Mouse (Mus musculus): ENCODE results near the gene Scaf4.

Gene Scaf4

DNA sequence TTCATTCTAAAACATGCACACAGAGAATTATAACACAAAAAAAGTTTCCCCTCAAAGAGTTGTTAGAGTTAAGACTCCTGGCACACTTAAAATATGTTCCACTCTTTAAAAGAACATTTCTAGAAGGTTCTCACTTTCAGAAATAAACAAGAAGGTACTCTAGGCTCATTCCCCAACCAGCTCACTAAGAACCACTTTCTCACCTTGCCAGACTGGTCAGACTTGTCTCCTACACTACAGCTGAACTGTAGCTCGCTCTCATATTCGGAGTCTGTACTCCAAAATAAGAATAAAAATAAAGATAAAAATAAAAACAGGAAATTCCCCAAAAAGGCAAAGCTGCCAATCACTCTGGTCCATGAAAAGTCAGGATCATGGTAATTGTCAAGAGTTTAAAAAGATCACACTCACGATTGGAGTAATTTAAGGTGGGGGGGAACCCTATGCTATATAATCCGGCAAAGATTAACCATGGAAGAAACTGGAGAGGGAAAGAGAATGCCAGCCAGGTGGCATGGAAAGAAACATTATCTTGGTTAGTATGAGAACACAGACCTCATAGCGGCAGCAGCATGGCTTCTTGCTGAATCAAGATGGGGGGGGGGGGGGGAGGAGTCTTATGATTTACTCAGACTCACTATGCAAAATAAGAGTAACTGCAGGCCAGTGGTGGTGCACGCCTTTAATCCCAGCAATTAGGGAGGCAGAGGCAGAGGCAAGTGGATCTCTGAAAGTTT, 80.9 kb downstream of the Scaf4 start:
- no peak for DNase-seq (ENCODE audit: low read depth, low spot score)

- DNase-seq (ENCODE audit: low read depth, low spot score): no peak
Measured at GRCm38 (mm10) chr16:90202140-90202539, 82.2 kb downstream of the Scaf4 start.

DNA sequence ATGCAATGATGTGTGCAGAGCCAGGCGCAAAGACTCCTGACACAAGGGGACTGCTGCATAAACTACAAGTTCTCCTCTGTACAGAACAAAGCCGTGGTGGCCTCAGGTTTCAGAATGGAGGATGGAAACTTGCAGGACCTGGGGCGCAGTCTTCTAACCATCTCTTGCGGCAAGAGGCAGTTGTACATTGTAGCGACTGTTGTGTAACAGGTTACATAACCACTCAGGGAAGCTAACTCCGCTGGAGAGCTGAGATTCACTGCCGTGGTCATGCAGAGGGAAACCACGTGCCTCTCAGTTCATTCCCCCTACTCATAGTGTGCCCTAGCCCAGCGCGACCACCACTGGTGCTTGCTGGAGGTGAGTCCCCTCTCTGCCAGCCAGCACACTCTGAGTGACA, 85.1 kb downstream of the Scaf4 start:
- no peak for DNase-seq (ENCODE audit: low read depth, low spot score)

DNA sequence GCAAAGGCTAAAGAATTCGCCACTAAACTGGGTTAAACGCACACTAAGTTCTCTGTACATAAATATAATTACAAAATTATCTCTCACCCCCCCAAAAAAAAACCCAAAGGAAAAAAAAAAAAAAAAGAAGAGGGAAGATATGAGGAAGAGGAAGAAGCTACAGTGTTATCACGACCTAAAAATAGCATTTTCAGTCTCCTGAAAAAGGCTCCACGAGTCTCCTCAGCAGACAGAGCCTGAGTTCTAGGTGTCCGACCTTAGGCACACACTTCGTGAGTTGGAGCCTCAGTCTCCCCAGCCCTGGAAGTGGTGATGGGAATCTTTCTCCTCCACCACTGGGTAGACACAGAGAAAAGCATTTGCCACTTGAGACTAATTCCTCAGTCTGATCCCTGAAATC, 85.7 kb downstream of the Scaf4 start:
- DNase-seq (ENCODE audit: low read depth, low spot score): no peak

DNA sequence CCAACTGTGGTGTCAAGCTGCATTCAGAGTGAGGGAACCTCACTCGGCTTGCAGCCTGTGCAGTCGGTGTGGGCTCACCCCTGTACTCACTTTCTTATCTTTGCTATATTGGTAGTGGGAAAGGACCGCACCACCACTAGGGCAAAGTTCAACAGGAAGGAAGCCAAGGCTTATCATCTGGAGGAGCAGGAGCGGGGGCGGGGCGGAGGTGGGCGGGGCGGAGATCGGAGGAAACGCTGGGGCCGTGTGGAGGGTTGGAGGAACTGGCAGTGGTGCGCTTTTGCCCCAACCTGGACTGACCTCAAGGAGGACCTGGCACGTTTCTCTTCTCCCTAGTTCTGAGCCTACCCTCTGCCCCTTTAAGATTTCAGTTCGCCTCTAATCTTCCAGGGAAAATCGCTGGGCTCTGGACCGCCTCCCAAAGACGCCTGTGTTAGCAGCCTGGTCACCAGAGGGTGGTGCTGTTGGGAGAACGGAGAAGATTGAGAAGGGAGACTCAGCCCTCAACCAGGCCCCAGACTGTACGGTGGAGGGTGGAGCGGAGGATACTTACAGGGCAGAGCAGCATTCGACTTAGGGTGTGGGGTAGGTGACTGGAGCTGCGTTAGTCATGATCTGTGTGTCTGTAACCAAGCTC, 86.8 kb downstream of the Scaf4 start:
- peak; percentile 59 for DNase-seq (ENCODE audit: low read depth, low spot score)

DNA sequence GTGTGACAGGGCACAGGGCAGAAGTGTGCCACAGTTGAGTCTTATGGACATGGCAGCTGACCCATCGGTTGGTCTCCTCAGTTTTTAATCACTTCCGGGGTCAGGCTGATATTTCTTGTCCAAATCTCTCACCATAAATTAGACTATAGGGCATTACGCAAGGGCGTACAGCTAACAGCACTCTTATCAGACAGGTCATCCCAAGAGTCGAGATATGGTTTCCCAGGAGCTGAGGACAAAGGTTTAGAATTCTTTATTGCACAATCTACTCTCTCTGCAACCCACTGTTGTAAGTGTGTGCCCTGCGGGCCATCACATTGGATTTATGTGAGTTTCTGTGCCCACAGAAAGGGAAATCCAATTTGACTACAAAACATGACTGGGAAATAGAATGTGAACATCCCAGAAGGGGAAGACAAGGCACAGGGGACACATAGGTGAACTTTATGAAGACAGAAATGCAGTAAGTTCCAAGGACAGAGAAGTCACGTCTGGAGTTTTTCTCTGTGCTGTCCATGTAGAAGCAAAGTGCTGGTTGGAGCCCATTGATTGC, 87.5 kb downstream of the Scaf4 start:
- no peak for DNase-seq (ENCODE audit: low read depth, low spot score)

GRCm38 (mm10) chr16:90193719-90194118, 90.6 kb downstream of the Scaf4 start:
- DNase-seq (ENCODE audit: low read depth, low spot score): no peak

DNA sequence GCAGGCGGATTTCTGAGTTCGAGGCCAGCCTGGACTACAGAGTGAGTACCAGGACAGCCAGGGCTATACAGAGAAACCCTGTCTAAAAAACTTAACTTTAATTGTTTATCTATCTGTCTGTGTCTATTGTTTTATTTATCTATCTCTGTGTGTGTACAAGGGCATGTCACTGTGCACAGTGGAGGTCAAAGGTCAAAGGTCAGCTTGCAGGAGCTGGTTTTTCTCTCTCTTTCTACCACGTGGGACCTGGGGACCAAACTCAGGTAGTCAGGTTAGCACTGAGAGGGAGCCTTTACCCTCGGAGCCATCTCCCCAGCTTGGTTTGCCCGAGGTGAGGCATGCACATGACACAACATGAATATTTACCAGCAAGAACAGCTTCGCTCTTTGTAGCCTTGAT, 93.0 kb downstream of the Scaf4 start:
- no peak for DNase-seq (ENCODE audit: low read depth, low spot score)

DNA sequence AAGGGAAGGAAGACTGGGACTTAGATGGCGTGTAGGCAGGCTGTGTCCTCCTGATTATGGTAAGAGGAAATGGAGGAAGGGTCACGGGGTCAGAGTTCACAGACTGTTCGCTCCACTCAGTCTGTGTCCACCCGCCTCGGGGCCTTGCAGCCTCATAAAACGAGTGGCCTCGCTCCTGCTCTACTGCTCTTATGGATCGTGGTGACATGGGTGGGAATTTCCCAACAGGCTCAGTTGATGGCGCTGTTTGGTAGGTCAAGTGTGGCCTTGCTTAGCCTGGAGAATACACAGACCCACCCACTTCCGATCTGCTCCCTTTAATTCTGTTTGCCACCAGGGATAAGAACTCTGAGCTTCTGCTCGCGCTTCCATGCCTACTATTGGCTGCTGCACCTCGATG, 96.8 kb downstream of the Scaf4 start:
- no peak for DNase-seq (ENCODE audit: low read depth, low spot score)

GRCm38 (mm10) chr16:90185928-90186588, 98.2 kb downstream of the Scaf4 start:
- peak; percentile 28 for DNase-seq (ENCODE audit: low read depth, low spot score)

DNA sequence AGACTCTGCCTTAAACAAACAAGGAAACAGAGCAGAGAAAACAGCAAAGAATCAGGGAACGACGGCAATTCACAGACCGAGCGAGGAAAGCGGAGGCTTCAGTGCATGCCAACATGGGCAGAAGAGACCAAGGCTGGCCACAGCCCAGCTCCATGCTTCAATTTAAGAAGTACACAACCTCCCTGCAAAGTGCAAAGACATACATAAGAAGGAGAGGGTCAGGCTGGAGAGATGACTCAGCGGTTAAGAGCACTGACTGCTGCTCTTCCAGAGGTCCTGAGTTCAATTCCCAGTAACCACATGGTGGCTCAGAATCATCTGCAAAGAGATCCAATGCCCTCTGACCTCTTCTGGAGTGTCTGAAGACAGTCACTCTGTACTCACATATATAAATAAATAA, 100.2 kb downstream of the Scaf4 start:
- no peak for DNase-seq (ENCODE audit: low read depth, low spot score)

GRCm38 (mm10) chr16:90181673-90182072, 102.6 kb downstream of the Scaf4 start:
- DNase-seq (ENCODE audit: low read depth, low spot score): no peak

DNA sequence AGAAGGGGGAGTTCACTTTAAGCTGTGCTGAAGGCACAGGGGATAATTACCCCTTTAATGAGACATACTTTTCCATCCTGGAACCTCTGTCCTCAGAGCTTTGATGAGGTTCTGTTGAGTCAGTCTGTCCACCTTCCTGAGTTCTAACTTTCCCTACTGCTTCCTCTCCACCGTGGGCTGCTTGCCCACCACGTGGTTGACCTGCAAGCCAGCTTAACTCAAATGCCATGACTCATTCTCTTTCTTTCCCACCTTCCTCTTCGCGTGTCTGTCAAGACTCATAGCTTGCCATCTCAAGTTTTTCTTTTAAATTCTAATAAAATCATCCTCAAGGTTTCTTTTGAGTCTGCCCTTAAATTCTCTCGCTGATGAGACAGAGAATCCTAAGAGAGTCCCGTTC, 103.3 kb downstream of the Scaf4 start:
- DNase-seq (ENCODE audit: low read depth, low spot score): no peak

- DNase-seq (ENCODE audit: low read depth, low spot score): no peak
Measured at GRCm38 (mm10) chr16:90179892-90180291, 104.4 kb downstream of the Scaf4 start.

DNA sequence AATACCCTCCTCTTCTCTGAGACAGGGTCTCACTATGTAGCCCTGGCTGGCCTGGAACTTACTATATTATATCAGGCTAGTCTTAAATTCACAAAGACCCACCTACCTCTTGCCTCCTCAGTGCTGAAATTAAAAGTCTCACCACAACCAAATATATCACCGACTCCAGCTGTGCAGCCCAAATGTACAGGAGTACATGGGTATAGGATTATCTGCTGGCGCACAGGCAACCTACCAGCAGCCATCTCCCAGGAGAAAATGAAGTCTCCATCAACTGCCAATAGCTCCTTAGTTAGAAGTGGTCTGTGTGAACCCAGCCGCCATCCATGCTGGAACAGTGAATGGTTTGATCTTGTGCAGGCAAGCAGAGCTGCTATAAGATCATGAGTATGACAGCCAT, 105.9 kb downstream of the Scaf4 start:
- DNase-seq (ENCODE audit: low read depth, low spot score): no peak

- no peak for DNase-seq (ENCODE audit: low read depth, low spot score)
Measured at GRCm38 (mm10) chr16:90177425-90177824, 106.9 kb downstream of the Scaf4 start.

DNA sequence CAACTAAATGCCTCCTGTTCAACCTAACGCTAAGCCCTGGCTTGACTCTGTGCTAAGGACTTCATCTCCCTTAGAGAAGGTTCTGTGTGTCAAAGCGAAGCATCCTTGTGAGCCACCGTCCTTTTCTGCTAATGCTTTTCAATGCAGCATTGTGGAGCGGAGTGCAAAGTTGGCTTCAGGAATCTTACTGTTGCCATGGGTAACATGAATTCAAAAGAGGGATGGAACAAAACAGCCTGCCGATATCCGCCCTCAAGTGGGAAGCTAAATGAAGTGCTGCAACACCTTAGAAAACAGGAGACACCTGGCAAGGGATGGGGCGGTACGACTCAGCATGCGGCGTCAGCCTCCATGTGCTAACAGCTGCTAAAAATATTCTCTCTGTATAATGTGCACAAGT, 107.8 kb downstream of the Scaf4 start:
- no peak for DNase-seq (ENCODE audit: low read depth, low spot score)

All from retina, adult 2 months (tissue).